Comparison of ENCODE assay signal across 19 mouse cellular contexts in genomic region chr1:192104021-192104420, GRCm38 (mm10). TPM values are rescaled to one million over a fixed set of nuclear protein-coding genes. Genes with fewer than 3 reads are reported as not detected.
DNase-seq lines count a peak whose midpoint lies in the region; ATAC-seq and TF ChIP-seq lines count a peak whose summit lies in the region.
"Had no signal": no experiment of that assay in that cellular context is flagged by ENCODE, and none has a peak within 500 bp of the region (broad histone marks: within the 10 kb centered on the region; RNA-seq: fewer than 3 reads in every experiment).

No protein-coding gene starts in this region.

- H3K4me3 ChIP-seq in heart, embryonic 10.5 days = no peak overlapping the region
- H3K4me3 ChIP-seq in heart, embryonic 11.5 days (ENCODE audit: low read depth, low read length) = no peak overlapping the region
- H3K4me3 ChIP-seq in kidney, postnatal 0 days (replicated peaks; ENCODE audit: low read depth, low read length) = no peak overlapping the region
- H3K4me3 ChIP-seq in liver, embryonic 12.5 days = no peak overlapping the region
- no peak overlapping the region for H3K4me3 ChIP-seq in forebrain, embryonic 16.5 days (replicated peaks; ENCODE audit: low read length)
- H3K4me3 ChIP-seq in hindbrain, embryonic 16.5 days (ENCODE audit: low read length) = no peak overlapping the region
- H3K4me3 ChIP-seq: erythroblast, embryonic 14.5 days; limb, embryonic 15.5 days; stomach, embryonic 15.5 days had no signal

- H3K4me1 ChIP-seq in heart, embryonic 10.5 days = peaks cover 24% of the 10 kb centered on the region
- H3K4me1 ChIP-seq in heart, embryonic 11.5 days (ENCODE audit: control insufficient read depth, insufficient read depth, low read length) = no peaks in the 10 kb centered on the region
- no peaks in the 10 kb centered on the region for H3K4me1 ChIP-seq in kidney, postnatal 0 days (replicated peaks; ENCODE audit: insufficient read depth, low read length)
- H3K4me1 ChIP-seq in liver, embryonic 12.5 days = peaks cover 11% of the 10 kb centered on the region
- no peaks in the 10 kb centered on the region for H3K4me1 ChIP-seq in forebrain, embryonic 16.5 days (replicated peaks; ENCODE audit: control insufficient read depth, insufficient read depth, low read length)
- H3K4me1 ChIP-seq in hindbrain, embryonic 16.5 days (ENCODE audit: control insufficient read depth, insufficient read depth, low read depth, low read length) = no peaks in the 10 kb centered on the region
- H3K4me1 ChIP-seq: limb, embryonic 15.5 days; stomach, embryonic 15.5 days had no signal

- WGBS in heart, embryonic 10.5 days = 90% methylated on average over 9 of the region's 9 CpGs
- WGBS in heart, embryonic 11.5 days (ENCODE audit: insufficient replicate concordance) = 93% methylated on average over 9 of the region's 9 CpGs
- WGBS in kidney, postnatal 0 days = 96% methylated on average over 9 of the region's 9 CpGs
- 85% methylated on average over 9 of the region's 9 CpGs for WGBS in liver, embryonic 12.5 days (ENCODE audit: insufficient replicate concordance)
- 97% methylated on average over 9 of the region's 9 CpGs for WGBS in forebrain, embryonic 16.5 days
- WGBS in hindbrain, embryonic 16.5 days = 96% methylated on average over 9 of the region's 9 CpGs

- no peak overlapping the region for H3K27ac ChIP-seq in heart, embryonic 10.5 days
- H3K27ac ChIP-seq in heart, embryonic 11.5 days (ENCODE audit: low read depth, low read length) = no peak overlapping the region
- no peak overlapping the region for H3K27ac ChIP-seq in kidney, postnatal 0 days
- peak overlapping the region; percentile 40; the same call in 1 of the 2 replicates for H3K27ac ChIP-seq in liver, embryonic 12.5 days
- H3K27ac ChIP-seq in forebrain, embryonic 16.5 days (ENCODE audit: low read length) = no peak overlapping the region
- H3K27ac ChIP-seq in hindbrain, embryonic 16.5 days (ENCODE audit: low read depth, low read length) = no peak overlapping the region
- H3K27ac ChIP-seq: hindbrain, embryonic 14.5 days; limb, embryonic 15.5 days; stomach, embryonic 15.5 days had no signal

- H3K9me3 ChIP-seq in heart, embryonic 10.5 days = no peaks in the 10 kb centered on the region
- H3K9me3 ChIP-seq in heart, embryonic 11.5 days (replicated peaks; ENCODE audit: control insufficient read depth, low read length) = no peaks in the 10 kb centered on the region
- H3K9me3 ChIP-seq in kidney, postnatal 0 days (replicated peaks; ENCODE audit: low read length) = no peaks in the 10 kb centered on the region
- no peaks in the 10 kb centered on the region for H3K9me3 ChIP-seq in liver, embryonic 12.5 days (replicated peaks)
- H3K9me3 ChIP-seq in forebrain, embryonic 16.5 days (ENCODE audit: control insufficient read depth, low read length) = no peaks in the 10 kb centered on the region
- H3K9me3 ChIP-seq in hindbrain, embryonic 16.5 days (ENCODE audit: control insufficient read depth, low read length) = no peaks in the 10 kb centered on the region
- H3K9me3 ChIP-seq: limb, embryonic 15.5 days; stomach, embryonic 15.5 days had no signal

- peaks cover 39% of the 10 kb centered on the region for H3K36me3 ChIP-seq in heart, embryonic 10.5 days
- H3K36me3 ChIP-seq in heart, embryonic 11.5 days (ENCODE audit: control insufficient read depth, insufficient read depth, low read length) = peaks cover 5% of the 10 kb centered on the region; the same call in 1 of the 2 replicates
- H3K36me3 ChIP-seq in kidney, postnatal 0 days (ENCODE audit: insufficient read depth, low read length) = peaks cover 17% of the 10 kb centered on the region; the same call in 1 of the 2 replicates
- peaks cover 60% of the 10 kb centered on the region for H3K36me3 ChIP-seq in liver, embryonic 12.5 days
- peaks cover 6% of the 10 kb centered on the region; the same call in 1 of the 2 replicates for H3K36me3 ChIP-seq in forebrain, embryonic 16.5 days (ENCODE audit: control insufficient read depth, insufficient read depth)
- peaks cover 22% of the 10 kb centered on the region for H3K36me3 ChIP-seq in hindbrain, embryonic 16.5 days (ENCODE audit: control insufficient read depth, insufficient read depth, low read length)

- no peak overlapping the region for H3K9ac ChIP-seq in heart, embryonic 11.5 days (ENCODE audit: low read depth, low read length)
- no peak overlapping the region for H3K9ac ChIP-seq in kidney, postnatal 0 days (ENCODE audit: low read depth, low read length)
- H3K9ac ChIP-seq in liver, embryonic 12.5 days = no peak overlapping the region
- H3K9ac ChIP-seq in forebrain, embryonic 16.5 days (replicated peaks; ENCODE audit: low read depth, low read length) = no peak overlapping the region
- no peak overlapping the region for H3K9ac ChIP-seq in hindbrain, embryonic 16.5 days (ENCODE audit: low read depth, low read length)
- H3K9ac ChIP-seq: hindbrain, embryonic 14.5 days; limb, embryonic 15.5 days; stomach, embryonic 15.5 days had no signal

- no peaks in the 10 kb centered on the region for H3K27me3 ChIP-seq in heart, embryonic 10.5 days (ENCODE audit: insufficient read depth, poor library complexity, severe bottlenecking)
- H3K27me3 ChIP-seq in heart, embryonic 11.5 days (ENCODE audit: control insufficient read depth, insufficient read depth, low read length) = no peaks in the 10 kb centered on the region
- no peaks in the 10 kb centered on the region for H3K27me3 ChIP-seq in kidney, postnatal 0 days (ENCODE audit: insufficient read depth, low read length)
- no peaks in the 10 kb centered on the region for H3K27me3 ChIP-seq in liver, embryonic 12.5 days (replicated peaks)
- H3K27me3 ChIP-seq in forebrain, embryonic 16.5 days (replicated peaks; ENCODE audit: control insufficient read depth, insufficient read depth, low read length) = no peaks in the 10 kb centered on the region
- no peaks in the 10 kb centered on the region for H3K27me3 ChIP-seq in hindbrain, embryonic 16.5 days (replicated peaks; ENCODE audit: control insufficient read depth, insufficient read depth, low read length)
- H3K27me3 ChIP-seq: CH12.LX; limb, embryonic 15.5 days; stomach, embryonic 15.5 days had no signal

- TF ChIP-seq CTCF in kidney, postnatal 0 days (IDR thresholded peaks at IDR 0.05; ENCODE audit: low read depth) = no peak

- peak; percentile 60 for DNase-seq in heart, embryonic 10.5 days (ENCODE audit: low spot score)
- no peak for DNase-seq in kidney, postnatal 0 days (ENCODE audit: low spot score)
- no peak for DNase-seq in right cerebral cortex, adult 18-20 months
- DNase-seq in spleen, adult 12 weeks (ENCODE audit: low spot score) = no peak
- DNase-seq: adrenal gland, adult 8-10 months; cerebellum, adult 2 months; heart, postnatal 14 days; lung, postnatal 14 days; spleen, adult 18-20 months had no signal

- no peak overlapping the region for H3K4me2 ChIP-seq in heart, embryonic 11.5 days
- no peak overlapping the region for H3K4me2 ChIP-seq in kidney, postnatal 0 days (ENCODE audit: low read length)
- no peak overlapping the region for H3K4me2 ChIP-seq in liver, embryonic 12.5 days
- no peak overlapping the region for H3K4me2 ChIP-seq in forebrain, embryonic 16.5 days (ENCODE audit: low read length)
- no peak overlapping the region for H3K4me2 ChIP-seq in hindbrain, embryonic 16.5 days (ENCODE audit: low read length)
- H3K4me2 ChIP-seq: hindbrain, embryonic 14.5 days; limb, embryonic 15.5 days; stomach, embryonic 15.5 days had no signal

- no peak for ATAC-seq in heart, embryonic 11.5 days (replicated peaks; ENCODE audit: insufficient number of reproducible peaks, low FRiP score, low TSS enrichment)
- ATAC-seq in kidney, postnatal 0 days (replicated peaks; ENCODE audit: low FRiP score, low read depth) = 0 out of 2 replicates have a peak, but pooled peaks have one; percentile 40
- ATAC-seq in liver, embryonic 12.5 days = peak; percentile 46; the same call in 1 of the 2 replicates
- no peak for ATAC-seq in forebrain, embryonic 16.5 days
- ATAC-seq in hindbrain, embryonic 16.5 days = no peak
- ATAC-seq: forebrain, embryonic 14.5 days had no signal

RNA-seq across cellular contexts. Expression of gene Traf5, which starts 11.7 kb away (rescaled TPM):
- 6.3 and 8.5 TPM in 2 replicates for polyA plus RNA-seq in heart, embryonic 10.5 days (2016; fragmentation: Nextera tagmentation; extraction: Ambion mirVana)
- 10.1 and 11.2 TPM in 2 replicates for polyA plus RNA-seq in heart, embryonic 11.5 days (2014; fragmentation: Nextera tagmentation; extraction: Ambion mirVana)
- polyA plus RNA-seq in kidney, postnatal 0 days (2015; fragmentation: Nextera tagmentation; extraction: Ambion mirVana) = 17.9 and 19.6 TPM in 2 replicates
- polyA plus RNA-seq in liver, embryonic 12.5 days (2016; fragmentation: Nextera tagmentation; extraction: Ambion mirVana) = 9.9 and 11.2 TPM in 2 replicates
- 3.1 and 3.6 TPM in 2 replicates for polyA plus RNA-seq in forebrain, embryonic 16.5 days (2015; fragmentation: Nextera tagmentation; extraction: Ambion mirVana)
- 2.2 and 2.5 TPM in 2 replicates for polyA plus RNA-seq in hindbrain, embryonic 16.5 days (2015; fragmentation: Nextera tagmentation; extraction: Ambion mirVana)

RNA-seq across cellular contexts. Expression of gene Rcor3, which starts 33.8 kb away (rescaled TPM):
- polyA plus RNA-seq in heart, embryonic 10.5 days (2016; fragmentation: Nextera tagmentation; extraction: Ambion mirVana) = 21.7 and 25.4 TPM in 2 replicates
- polyA plus RNA-seq in heart, embryonic 11.5 days (2014; fragmentation: Nextera tagmentation; extraction: Ambion mirVana) = 24.8 and 25.7 TPM in 2 replicates
- polyA plus RNA-seq in kidney, postnatal 0 days (2015; fragmentation: Nextera tagmentation; extraction: Ambion mirVana) = 29.9 and 33.8 TPM in 2 replicates
- polyA plus RNA-seq in liver, embryonic 12.5 days (2016; fragmentation: Nextera tagmentation; extraction: Ambion mirVana) = 10.8 and 11.8 TPM in 2 replicates
- 25.5 and 27.3 TPM in 2 replicates for polyA plus RNA-seq in forebrain, embryonic 16.5 days (2015; fragmentation: Nextera tagmentation; extraction: Ambion mirVana)
- 40.8 and 42.1 TPM in 2 replicates for polyA plus RNA-seq in hindbrain, embryonic 16.5 days (2015; fragmentation: Nextera tagmentation; extraction: Ambion mirVana)

Comparison
In these comparisons a context has a peak if more than half of its experiments do, and no peak if none do; other contexts are left out.
1. ATAC-seq: peak in kidney, postnatal 0 days (single experiment) and liver, embryonic 12.5 days (single experiment); none in heart, embryonic 11.5 days (single experiment), forebrain, embryonic 16.5 days (single experiment) and hindbrain, embryonic 16.5 days (single experiment).